Mouse (Mus musculus) frontal cortex, postnatal 14 days (tissue): ENCODE results near the gene Fyb2.

Source experiments
- DNase-seq, 2 experiments: peaks; one replicate each; pipeline ENCODE4 v3.0.0; 2022; ENCODE audit warnings: low spot score in 2 of 2

The Fyb2 gene

GRCm38 (mm10) chr4:105007360-105008018 is 94.2 kb downstream of the Fyb2 start:
- no peak for DNase-seq

GRCm38 (mm10) chr4:105013718-105014117 is 100.5 kb downstream of the Fyb2 start:
- no peak for DNase-seq

GRCm38 (mm10) chr4:105015496-105015895 is 102.2 kb downstream of the Fyb2 start:
- no peak for DNase-seq

- DNase-seq = no peak
Observed at GRCm38 (mm10) chr4:105016006-105016613, 102.9 kb downstream of the Fyb2 start.

GRCm38 (mm10) chr4:105027278-105027677 is 114.0 kb downstream of the Fyb2 start:
- DNase-seq = no peak

GRCm38 (mm10) chr4:105031104-105031503 is 117.8 kb downstream of the Fyb2 start:
- DNase-seq = no peak

- DNase-seq = no peak
Observed at GRCm38 (mm10) chr4:105033153-105033552, 119.9 kb downstream of the Fyb2 start.

- no peak for DNase-seq
Observed at GRCm38 (mm10) chr4:105034259-105034658, 121.0 kb downstream of the Fyb2 start.

GRCm38 (mm10) chr4:105050041-105050440 is 136.8 kb downstream of the Fyb2 start:
- DNase-seq = no peak

GRCm38 (mm10) chr4:105051291-105051690 is 138.0 kb downstream of the Fyb2 start:
- no peak for DNase-seq
